Mouse (Mus musculus) right cerebral cortex, postnatal 10 days (tissue): Measurements from ENCODE around the gene Olfr566.

Experiments used
- DNase-seq, 2 experiments: peaks; one replicate each; pipeline ENCODE4 v3.0.0; 2021; ENCODE audit warnings: low spot score in 2 of 2

Gene Olfr566

GRCm38 (mm10) chr7:102858665-102859064, at the start of gene Olfr566:
Olfr566 (minus strand) TSS chr7:102858765.
- DNase-seq: no peak

GRCm38 (mm10) chr7:102890782-102891181, 32.2 kb upstream of the Olfr566 start, which contains the start of gene Olfr569:
Olfr569 (minus strand) TSS chr7:102890882.
- DNase-seq: no peak

- no peak for DNase-seq
Measured at GRCm38 (mm10) chr7:102876822-102877221, 18.3 kb upstream of the Olfr566 start, which contains the start of gene Olfr568. Olfr568 (plus strand) TSS chr7:102877122.

GRCm38 (mm10) chr7:102855807-102856206, 2.8 kb downstream of the Olfr566 start:
- no peak for DNase-seq
